Mouse (Mus musculus) retina, postnatal 1 day (tissue): ENCODE measurements around the gene Wdr38.
"Not testable (repeated sequence)": the region's sequence is repeated elsewhere in the genome, so short reads cannot be mapped to it uniquely, and the experiment has no call there.

Source experiments
- DNase-seq: peaks from one replicate; pipeline ENCODE4 v3.0.0-alpha.2; 2012

Wdr38 gene

GRCm38 (mm10) chr2:38999381-38999780 is 2.1 kb downstream of the Wdr38 start:
- DNase-seq = no peak

GRCm38 (mm10) chr2:38999910-39000586 is 2.8 kb downstream of the Wdr38 start:
- DNase-seq = no peak

GRCm38 (mm10) chr2:39000587-39000919 is 3.3 kb downstream of the Wdr38 start:
- no peak for DNase-seq

GRCm38 (mm10) chr2:39001866-39002265 is 4.6 kb downstream of the Wdr38 start:
- no peak for DNase-seq

- no peak for DNase-seq
Measured at GRCm38 (mm10) chr2:39003106-39003505, 5.8 kb downstream of the Wdr38 start.

GRCm38 (mm10) chr2:39003512-39003911 is 6.2 kb downstream of the Wdr38 start:
- DNase-seq = no peak

- DNase-seq = peak; percentile 54
Measured at GRCm38 (mm10) chr2:39004372-39004771, 7.1 kb downstream of the Wdr38 start.

GRCm38 (mm10) chr2:39004880-39005435 is 7.7 kb downstream of the Wdr38 start, which contains the start of gene Arpc5l:
Gene Arpc5l (plus strand): TSS chr2:39005348.
- DNase-seq = peak; percentile 95

- DNase-seq = no peak
Measured at GRCm38 (mm10) chr2:39005574-39006079, 8.4 kb downstream of the Wdr38 start, which contains the start of gene Rpl35. Gene Rpl35 (minus strand): TSS chr2:39005624.

- DNase-seq = no peak
Measured at GRCm38 (mm10) chr2:39006149-39006730, 9.0 kb downstream of the Wdr38 start.

- DNase-seq = peak; percentile 96
Measured at GRCm38 (mm10) chr2:39007865-39008264, 10.6 kb downstream of the Wdr38 start.

- no peak for DNase-seq
Measured at GRCm38 (mm10) chr2:39008350-39008851, 11.1 kb downstream of the Wdr38 start.

- DNase-seq = no peak
Measured at GRCm38 (mm10) chr2:39008954-39009365, 11.7 kb downstream of the Wdr38 start.

- DNase-seq = not testable (repeated sequence)
Measured at GRCm38 (mm10) chr2:39010144-39010543, 12.9 kb downstream of the Wdr38 start.

GRCm38 (mm10) chr2:39011264-39011663 is 14.0 kb downstream of the Wdr38 start:
- DNase-seq = no peak

GRCm38 (mm10) chr2:39011971-39012370 is 14.7 kb downstream of the Wdr38 start:
- no peak for DNase-seq

- DNase-seq = no peak
Measured at GRCm38 (mm10) chr2:39012768-39013279, 15.5 kb downstream of the Wdr38 start.

- DNase-seq = no peak
Measured at GRCm38 (mm10) chr2:39016581-39016980, 19.3 kb downstream of the Wdr38 start.

- DNase-seq = no peak
Measured at GRCm38 (mm10) chr2:39020004-39020403, 22.7 kb downstream of the Wdr38 start.

- DNase-seq = no peak
Measured at GRCm38 (mm10) chr2:39031611-39032010, 34.3 kb downstream of the Wdr38 start.

GRCm38 (mm10) chr2:39040215-39040614 is 42.9 kb downstream of the Wdr38 start:
- no peak for DNase-seq

GRCm38 (mm10) chr2:39048515-39048914 is 51.2 kb downstream of the Wdr38 start:
- no peak for DNase-seq
